Mouse (Mus musculus): ENCODE measurements around the gene Pmepa1. TPM values are rescaled to one million over a fixed set of nuclear protein-coding genes. Genes with fewer than 3 reads are reported as not detected.

The Pmepa1 gene
- total RNA-seq, 2 experiments from 2014 or later: 15.8 to 19.8 TPM

GRCm38 (mm10) chr2:173253761-173254662 is 22.3 kb downstream of the Pmepa1 start:
- no peak for DNase-seq

DNA sequence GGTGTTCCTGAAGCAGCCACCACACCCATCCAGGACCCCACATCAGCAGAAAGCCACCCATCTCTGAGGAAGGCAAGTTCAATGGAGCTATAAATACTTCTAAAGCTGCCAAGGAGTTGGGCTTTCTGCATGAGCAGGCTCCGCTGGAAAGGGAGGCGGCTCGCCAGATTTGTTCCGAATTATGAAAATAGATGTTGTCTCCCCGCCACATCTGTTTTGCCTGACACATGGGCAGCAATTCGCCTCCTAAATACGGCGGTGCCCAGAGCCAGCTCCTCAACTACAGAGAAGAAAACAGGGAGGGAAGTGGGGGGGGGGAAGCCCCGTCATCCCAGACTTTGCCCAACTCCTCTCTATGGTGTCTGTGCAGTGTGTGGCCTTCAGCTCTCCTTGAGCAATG is 24.7 kb downstream of the Pmepa1 start:
- peak; percentile 58 for DNase-seq

DNA sequence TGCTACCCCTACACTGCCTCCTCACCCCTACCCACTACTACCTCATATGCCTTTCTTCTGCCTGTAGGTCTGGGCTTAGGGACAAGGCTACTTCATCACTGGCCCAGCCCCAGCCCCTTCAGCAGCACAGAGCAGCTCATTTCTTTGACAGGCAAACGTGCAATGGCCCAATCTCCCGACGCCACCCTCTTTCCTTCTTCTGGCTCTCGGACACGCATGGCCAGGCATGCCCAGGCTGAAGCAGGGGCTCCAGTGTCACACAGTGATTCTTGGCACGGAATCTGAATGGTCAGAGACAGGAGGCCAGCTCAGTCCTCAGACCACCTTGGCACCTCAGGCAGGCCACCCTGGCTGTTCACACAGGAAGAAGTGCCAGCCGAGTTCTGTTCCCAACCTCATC is 25.2 kb downstream of the Pmepa1 start:
- no peak for DNase-seq

GRCm38 (mm10) chr2:173250411-173250810 is 25.9 kb downstream of the Pmepa1 start:
- DNase-seq: no peak

DNA sequence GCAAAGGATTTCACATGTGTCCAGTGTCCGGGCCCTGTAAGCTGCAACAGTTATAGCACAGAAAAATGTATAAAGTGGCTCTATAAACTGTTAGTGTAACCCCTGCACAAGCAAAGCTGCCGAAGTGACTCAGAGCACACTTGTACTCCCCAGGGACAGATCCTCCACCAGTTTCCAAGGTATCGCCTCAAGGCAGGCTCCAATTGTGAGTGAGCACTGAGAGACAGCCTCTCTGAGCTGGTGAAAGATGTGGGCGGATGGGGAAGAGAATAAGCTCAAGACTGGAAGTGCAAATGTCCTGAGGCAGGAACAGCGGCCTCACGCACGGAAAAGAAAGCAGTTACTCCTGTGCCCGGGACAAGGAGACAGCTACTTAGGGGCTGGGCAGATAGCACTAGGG is 26.4 kb downstream of the Pmepa1 start:
- no peak for DNase-seq

DNA sequence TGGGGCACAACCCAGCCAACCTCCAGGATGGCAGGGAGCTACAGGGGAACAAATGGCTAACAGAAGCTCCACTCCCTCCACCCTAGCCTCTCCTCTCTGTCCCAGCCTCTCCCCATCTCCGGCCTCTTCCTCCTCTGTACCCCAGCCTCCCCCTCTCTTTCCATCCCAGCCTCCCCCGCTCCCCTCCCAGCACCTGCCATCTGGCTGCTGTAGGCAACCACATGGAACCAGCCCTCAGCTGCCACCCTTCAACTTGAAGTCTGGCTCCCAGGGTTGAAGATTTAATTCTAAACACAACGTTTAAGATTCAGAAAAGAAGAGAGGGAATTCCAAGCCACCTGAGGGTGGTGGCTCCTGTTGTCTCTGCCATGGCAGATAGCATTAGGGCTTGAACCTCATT is 26.9 kb downstream of the Pmepa1 start:
- DNase-seq: no peak

GRCm38 (mm10) chr2:173248822-173249221 is 27.5 kb downstream of the Pmepa1 start:
- no peak for DNase-seq

DNA sequence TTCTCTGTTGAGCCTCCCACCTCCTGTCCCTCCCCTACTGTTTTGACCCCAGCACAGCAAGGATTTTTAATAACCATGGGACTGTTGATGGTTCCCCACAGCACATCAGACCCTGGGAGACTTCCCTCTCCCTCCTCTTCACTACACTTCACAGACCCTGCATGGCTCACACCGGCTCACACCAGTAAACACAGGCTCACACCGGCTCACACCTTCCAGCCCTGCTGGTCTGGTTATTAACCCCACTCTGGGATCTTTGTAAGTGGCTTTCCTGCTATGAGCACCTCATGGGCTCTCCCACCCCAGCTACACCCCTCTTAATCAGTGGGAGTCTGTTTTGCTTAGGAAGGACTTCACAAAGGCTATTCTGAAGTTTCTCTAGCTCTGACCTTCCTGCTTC is 28.4 kb downstream of the Pmepa1 start:
- DNase-seq: no peak

GRCm38 (mm10) chr2:173247197-173247596 is 29.1 kb downstream of the Pmepa1 start:
- DNase-seq: no peak

DNA sequence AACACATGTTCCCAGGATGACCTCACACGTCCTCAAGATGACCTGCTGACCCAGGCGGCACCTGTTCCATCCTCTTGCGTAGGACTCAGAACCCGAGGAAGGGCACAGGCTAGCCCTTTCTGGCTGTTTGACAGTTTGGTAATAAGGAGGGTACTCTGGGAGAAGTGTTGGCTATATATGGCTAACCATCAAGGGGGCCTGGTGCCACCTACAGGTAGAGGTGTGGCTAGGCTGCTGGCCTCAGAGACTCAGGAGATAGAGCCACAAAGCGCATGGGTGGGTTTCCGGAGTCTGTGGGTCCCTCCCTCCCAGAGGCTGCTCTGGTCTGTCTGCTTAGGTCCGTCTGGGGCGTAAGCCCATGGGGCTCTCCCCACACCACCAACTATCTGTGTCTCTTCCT is 29.6 kb downstream of the Pmepa1 start:
- no peak for DNase-seq

- DNase-seq: no peak
Measured at GRCm38 (mm10) chr2:173245258-173245657, 31.1 kb downstream of the Pmepa1 start.

DNA sequence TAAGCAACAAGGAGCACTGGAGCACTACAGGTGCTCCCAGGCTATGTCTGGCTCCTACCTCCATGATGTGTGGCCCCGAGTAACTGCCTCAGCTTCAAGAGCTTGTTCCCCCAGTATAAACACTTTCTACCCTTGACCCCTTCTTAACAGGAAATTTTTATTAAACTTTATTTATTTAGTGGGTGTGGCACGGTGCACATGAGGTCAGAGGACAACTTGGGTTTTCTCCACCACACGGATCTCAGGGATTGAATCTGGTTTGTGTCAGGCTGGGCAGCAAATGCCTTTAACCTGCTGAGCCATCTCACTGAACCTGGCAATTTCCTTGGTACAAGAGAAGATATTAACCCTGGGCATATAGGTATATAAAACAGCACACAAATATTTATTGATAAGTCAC is 32.2 kb downstream of the Pmepa1 start:
- DNase-seq: no peak

DNA sequence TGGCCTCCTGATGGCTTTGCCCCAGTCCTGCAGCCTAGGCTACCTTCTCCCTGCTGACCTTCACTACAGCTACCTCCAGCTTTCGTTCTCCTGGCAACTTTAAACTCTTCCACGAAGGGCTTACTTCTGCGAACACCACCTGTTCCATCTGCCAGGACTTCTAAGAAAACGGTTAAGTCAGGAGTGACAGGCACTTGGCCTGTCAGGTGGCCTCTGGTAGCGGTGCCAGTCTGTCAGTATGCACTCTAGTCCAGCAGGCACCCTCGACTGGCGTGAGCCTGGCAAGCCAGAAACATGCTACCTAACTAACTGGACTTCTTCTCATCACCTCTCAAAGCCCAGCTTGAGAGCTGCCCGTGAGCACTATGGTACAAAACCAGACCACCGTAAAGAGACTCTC is 32.7 kb downstream of the Pmepa1 start:
- no peak for DNase-seq

DNA sequence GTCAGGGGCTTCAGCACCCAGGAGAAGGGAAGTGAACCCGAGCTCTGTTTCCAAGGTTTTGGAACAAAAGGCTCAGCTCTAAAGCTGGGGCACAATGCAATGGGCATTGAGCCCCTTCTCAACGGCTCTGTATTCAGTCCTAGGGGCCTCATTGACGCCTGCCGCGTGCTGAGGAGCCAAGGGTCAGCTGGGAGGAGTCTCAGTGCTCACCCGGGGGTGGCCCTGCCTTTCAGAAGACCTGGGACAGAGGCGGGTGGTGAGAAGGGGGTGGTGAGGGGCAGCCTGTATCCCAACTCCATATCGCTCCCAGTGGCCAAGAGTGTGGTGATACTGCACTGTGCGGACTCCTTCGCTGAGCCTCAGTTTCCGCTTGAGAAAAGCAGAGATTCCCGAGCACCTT is 33.5 kb downstream of the Pmepa1 start:
- DNase-seq: no peak

GRCm38 (mm10) chr2:173240738-173241137 is 35.6 kb downstream of the Pmepa1 start:
- DNase-seq: no peak

GRCm38 (mm10) chr2:173238522-173238921 is 37.8 kb downstream of the Pmepa1 start:
- no peak for DNase-seq

GRCm38 (mm10) chr2:173235435-173236332 is 40.6 kb downstream of the Pmepa1 start:
- DNase-seq: no peak

- no peak for DNase-seq
Measured at GRCm38 (mm10) chr2:173232766-173233099, 43.6 kb downstream of the Pmepa1 start.

DNA sequence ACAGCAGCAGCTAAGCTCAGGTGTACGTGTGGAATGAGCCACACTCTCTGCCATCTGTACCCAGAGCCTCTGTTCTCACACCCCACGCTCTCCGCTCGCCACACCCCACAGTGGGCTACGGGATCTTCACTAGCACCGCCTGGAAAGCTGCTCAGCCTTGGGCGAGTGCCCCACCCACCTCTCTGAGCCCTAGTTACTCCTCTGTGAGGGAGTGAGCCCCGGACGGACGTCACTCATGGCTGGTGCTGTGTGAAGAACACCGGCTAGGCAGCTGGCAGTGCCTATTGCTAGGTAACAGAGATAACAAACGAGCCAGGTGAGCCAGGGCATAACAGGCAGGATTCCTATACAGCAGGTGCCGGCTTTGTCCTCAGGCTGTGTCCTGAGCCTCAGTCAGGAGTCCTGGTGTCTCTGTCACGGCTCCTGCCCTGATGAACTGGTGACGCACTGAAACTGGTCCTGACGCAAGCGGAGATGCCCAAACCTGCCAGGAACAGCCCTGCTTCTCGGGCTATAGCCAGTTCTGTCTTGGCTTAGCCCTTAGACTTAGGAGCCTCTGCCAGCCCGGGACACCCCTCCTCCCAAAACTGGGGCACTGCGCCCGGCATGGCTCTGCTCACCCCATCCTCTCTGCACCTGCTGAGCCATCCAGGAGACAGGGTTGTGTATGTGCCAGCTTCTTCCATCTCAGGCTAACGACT is 44.1 kb downstream of the Pmepa1 start:
- no peak for DNase-seq

GRCm38 (mm10) chr2:173229578-173230224 is 46.6 kb downstream of the Pmepa1 start:
- peak; percentile 96 for DNase-seq

DNA sequence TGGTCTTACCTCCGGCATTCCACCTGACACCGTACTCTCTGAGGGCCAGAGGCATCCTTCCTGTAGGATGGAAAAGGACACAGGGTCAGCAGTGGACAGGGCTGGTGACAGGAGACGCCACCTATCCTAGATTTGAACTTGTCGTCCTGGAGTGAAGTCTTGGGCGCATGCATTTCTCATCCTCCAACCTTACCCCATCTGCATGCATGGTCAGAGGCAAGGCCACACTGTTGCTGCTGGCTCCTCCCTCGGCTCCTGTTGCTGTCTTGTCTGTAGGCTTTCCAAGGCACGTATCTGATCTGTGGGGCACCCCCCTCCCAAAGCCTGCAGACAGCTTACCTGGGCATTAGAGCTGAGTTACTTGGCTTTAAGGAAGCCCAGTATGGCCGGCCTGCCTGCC is 47.8 kb downstream of the Pmepa1 start:
- no peak for DNase-seq

DNA sequence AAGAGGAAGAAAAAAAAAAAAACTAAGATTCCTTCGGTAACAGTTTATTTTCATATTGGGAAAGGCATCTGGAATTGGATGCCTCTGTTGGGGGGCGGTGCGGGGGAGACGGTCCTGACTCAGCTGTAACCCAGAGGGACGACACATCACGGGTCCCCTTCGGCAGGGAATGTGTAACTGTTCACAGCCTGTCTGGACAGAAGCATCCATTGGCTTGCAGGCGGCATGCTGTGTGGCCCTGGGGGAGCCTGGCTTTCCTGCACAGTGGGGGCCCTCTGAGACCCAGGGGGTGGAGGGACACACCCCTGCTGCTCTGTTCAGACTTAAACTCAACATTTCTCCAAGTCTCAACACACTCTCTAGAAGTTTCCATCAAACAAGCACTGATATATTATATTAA is 49.5 kb downstream of the Pmepa1 start:
- no peak for DNase-seq
